Mouse (Mus musculus) MEL (cell line): ENCODE results near the gene Ttll1. TPM values are rescaled to one million over a fixed set of nuclear protein-coding genes. Genes with fewer than 3 reads are reported as not detected.
A peak's percentile ranks its signal among the peaks of the same experiment; 100 is the strongest.

ENCODE experiments used
- DNase-seq: peaks from one replicate; pipeline ENCODE4 v3.0.0; 2011; ENCODE audit warnings: low read depth, low spot score
- H3K27ac ChIP-seq: 2 replicates; pipeline ENCODE4 v1.5.1; 2012; ENCODE audit warnings: low read depth, mild to moderate bottlenecking, control low read depth, low read length, moderate library complexity; ENCODE audit not compliant: control insufficient read depth
- H3K27me3 ChIP-seq, 2 experiments: fragments of 150-350 bp in 1 of 2; sonication (generic) in 1 of 2; 2 replicates each; pipeline ENCODE4 v1.6.1; 2012; ENCODE audit warnings: low read length in 2 of 2, mild to moderate bottlenecking in 2 of 2, improper control_type of control experiment in 1 of 2, moderate library complexity in 1 of 2; ENCODE audit not compliant: insufficient read depth in 2 of 2, control insufficient read depth in 1 of 2
- H3K36me3 ChIP-seq, 2 experiments: 2 replicates each; pipeline ENCODE4 v1.6.1; 2012 to 2014; ENCODE audit warnings: low read length in 2 of 2, improper control_type of control experiment in 1 of 2, inconsistent platforms in 1 of 2, mild to moderate bottlenecking in 1 of 2; ENCODE audit not compliant: insufficient read depth in 2 of 2, control insufficient read depth in 1 of 2
- H3K4me1 ChIP-seq, 2 experiments: fragments of 150-350 bp in 1 of 2; sonication (generic) in 1 of 2; 2 replicates each; pipeline ENCODE4 v1.6.1; 2012; ENCODE audit warnings: low read length in 2 of 2, improper control_type of control experiment in 1 of 2, mild to moderate bottlenecking in 1 of 2; ENCODE audit not compliant: insufficient read depth in 2 of 2, control insufficient read depth in 1 of 2
- H3K4me3 ChIP-seq, 2 experiments: fragments of 150-350 bp in 1 of 2; sonication (generic) in 1 of 2; 2 replicates each; pipeline ENCODE4 v1.5.1; 2012; ENCODE audit warnings: low read depth in 2 of 2, low read length in 2 of 2, mild to moderate bottlenecking in 2 of 2, moderate library complexity in 2 of 2, control low read depth in 1 of 2, improper control_type of control experiment in 1 of 2; ENCODE audit not compliant: control insufficient read depth in 1 of 2, insufficient read depth in 1 of 2
- H3K79me2 ChIP-seq: 2 replicates; pipeline ENCODE4 v1.6.1; 2012; ENCODE audit warnings: mild to moderate bottlenecking, low read length, moderate library complexity; ENCODE audit not compliant: control insufficient read depth, poor library complexity, insufficient read depth
- H3K9ac ChIP-seq: 2 replicates; pipeline ENCODE4 v1.6.1; 2012; ENCODE audit warnings: low read depth, mild to moderate bottlenecking, control low read depth, low read length, moderate library complexity; ENCODE audit not compliant: control insufficient read depth, poor library complexity, severe bottlenecking
- H3K9me3 ChIP-seq: fragments of 150-350 bp; sonication (generic); replicated peaks from 2 replicates; pipeline ENCODE4 v1.6.1; 2012; ENCODE audit warnings: mild to moderate bottlenecking, low read length, improper control_type of control experiment, moderate library complexity; ENCODE audit not compliant: insufficient read depth
- CHD1 ChIP-seq: IDR thresholded peaks from 2 replicates; pipeline ENCODE4 v1.6.1; 2012; ENCODE audit warnings: low read depth, mild to moderate bottlenecking, inconsistent platforms, low read length, improper control_type of control experiment
- CHD2 ChIP-seq: IDR thresholded peaks from 2 replicates; pipeline ENCODE4 v1.6.1; 2011; ENCODE audit warnings: low read length, improper control_type of control experiment
- CTCF ChIP-seq, 3 experiments: IDR thresholded peaks in 2 of 3; conservative IDR thresholded peaks in 1 of 3; 2 replicates each; pipeline ENCODE4 v1.5.1; 2011 to 2012; ENCODE audit warnings: low read length in 3 of 3, low read depth in 2 of 3, mild to moderate bottlenecking in 2 of 3, improper control_type of control experiment in 1 of 3, inconsistent platforms in 1 of 3, mixed read lengths in 1 of 3, moderate library complexity in 1 of 3; ENCODE audit not compliant: control insufficient read depth in 1 of 3, insufficient read depth in 1 of 3, poor library complexity in 1 of 3, severe bottlenecking in 1 of 3
- E2F4 ChIP-seq: IDR thresholded peaks from 2 replicates; pipeline ENCODE4 v1.6.1; 2011; ENCODE audit warnings: low read depth, low read length, improper control_type of control experiment, borderline replicate concordance
- ELF1 ChIP-seq: IDR thresholded peaks from 2 replicates; pipeline ENCODE4 v1.6.1; 2014; ENCODE audit warnings: low read depth, mild to moderate bottlenecking, inconsistent platforms, low read length, improper control_type of control experiment, moderate library complexity
- EP300 ChIP-seq, 2 experiments: IDR thresholded peaks; 2 replicates each; pipeline ENCODE4 v1.6.1; 2011; ENCODE audit warnings: improper control_type of control experiment in 2 of 2, low read length in 2 of 2, low read depth in 1 of 2, mild to moderate bottlenecking in 1 of 2
- ETS1 ChIP-seq: IDR thresholded peaks from 2 replicates; pipeline ENCODE4 v1.6.1; 2012; ENCODE audit warnings: low read depth, mild to moderate bottlenecking, inconsistent platforms, low read length, improper control_type of control experiment, moderate library complexity
- GABPA ChIP-seq: IDR thresholded peaks from 2 replicates; pipeline ENCODE4 v1.6.1; 2012; ENCODE audit warnings: low read depth, mild to moderate bottlenecking, inconsistent platforms, low read length, improper control_type of control experiment, moderate library complexity
- GATA1 ChIP-seq: IDR thresholded peaks from 2 replicates; pipeline ENCODE4 v1.6.1; 2011; ENCODE audit warnings: low read depth, low read length, improper control_type of control experiment
- HCFC1 ChIP-seq: IDR thresholded peaks from 2 replicates; pipeline ENCODE4 v1.6.1; 2012; ENCODE audit warnings: low read depth, mild to moderate bottlenecking, inconsistent platforms, low read length, improper control_type of control experiment, moderate library complexity
- JUND ChIP-seq: IDR thresholded peaks from 2 replicates; pipeline ENCODE4 v1.6.1; 2011; ENCODE audit warnings: low read depth, mild to moderate bottlenecking, improper control_type of control experiment, low read length
- KAT2A ChIP-seq: conservative IDR thresholded peaks from 2 replicates; pipeline ENCODE4 v1.6.1; 2012; ENCODE audit warnings: low read depth, low read length, improper control_type of control experiment, inconsistent platforms
- MAFK ChIP-seq: IDR thresholded peaks from 2 replicates; pipeline ENCODE4 v1.6.1; 2011; ENCODE audit warnings: low read depth, mild to moderate bottlenecking, low read length, improper control_type of control experiment, borderline replicate concordance
- MAX ChIP-seq: IDR thresholded peaks from 2 replicates; pipeline ENCODE4 v1.6.1; 2011; ENCODE audit warnings: low read length, improper control_type of control experiment
- MAZ ChIP-seq: IDR thresholded peaks from 2 replicates; pipeline ENCODE4 v1.6.1; 2012; ENCODE audit warnings: low read depth, mild to moderate bottlenecking, inconsistent platforms, low read length, improper control_type of control experiment
- MEF2A ChIP-seq: IDR thresholded peaks from 2 replicates; pipeline ENCODE4 v1.6.1; 2014; ENCODE audit warnings: low read depth, mild to moderate bottlenecking, inconsistent platforms, low read length, improper control_type of control experiment; ENCODE audit not compliant: poor library complexity, insufficient replicate concordance, severe bottlenecking; ENCODE audit errors: extremely low read depth
- MYB ChIP-seq: IDR thresholded peaks from 2 replicates; pipeline ENCODE4 v1.6.1; 2011; ENCODE audit warnings: mild to moderate bottlenecking, low read depth, low read length, improper control_type of control experiment
- MYC ChIP-seq: IDR thresholded peaks from 2 replicates; pipeline ENCODE4 v1.6.1; 2011; ENCODE audit warnings: low read depth, mild to moderate bottlenecking, low read length, improper control_type of control experiment, moderate library complexity
- NELFE ChIP-seq: IDR thresholded peaks from 2 replicates; pipeline ENCODE4 v1.6.1; 2011; ENCODE audit warnings: low read depth, low read length, improper control_type of control experiment
- POLR2A ChIP-seq, 2 experiments: IDR thresholded peaks; 2 replicates each; pipeline ENCODE4 v1.6.1; 2011 to 2012; ENCODE audit warnings: low read length in 2 of 2, mild to moderate bottlenecking in 2 of 2, control low read depth in 1 of 2, improper control_type of control experiment in 1 of 2, low read depth in 1 of 2, moderate library complexity in 1 of 2; ENCODE audit not compliant: control insufficient read depth in 1 of 2, insufficient read depth in 1 of 2, poor library complexity in 1 of 2
- POLR2AphosphoS2 ChIP-seq: IDR thresholded peaks from 2 replicates; pipeline ENCODE4 v1.6.1; 2011; ENCODE audit warnings: low read length, improper control_type of control experiment
- POLR2AphosphoS5 ChIP-seq: IDR thresholded peaks from 2 replicates; pipeline ENCODE4 v1.6.1; 2012; ENCODE audit warnings: low read depth, borderline replicate concordance, mild to moderate bottlenecking, inconsistent platforms, low read length, moderate library complexity, mixed read lengths
- RAD21 ChIP-seq: IDR thresholded peaks from 2 replicates; pipeline ENCODE4 v1.6.1; 2011; ENCODE audit warnings: mild to moderate bottlenecking, low read depth, low read length, improper control_type of control experiment
- RCOR1 ChIP-seq: IDR thresholded peaks from 2 replicates; pipeline ENCODE4 v1.6.1; 2012; ENCODE audit warnings: low read depth, mild to moderate bottlenecking, inconsistent platforms, low read length, improper control_type of control experiment
- SIN3A ChIP-seq: IDR thresholded peaks from 2 replicates; pipeline ENCODE4 v1.6.1; 2012; ENCODE audit warnings: low read length, improper control_type of control experiment, inconsistent platforms
- SMC3 ChIP-seq: IDR thresholded peaks from 2 replicates; pipeline ENCODE4 v1.6.1; 2011; ENCODE audit warnings: low read depth, low read length, improper control_type of control experiment
- TAL1 ChIP-seq: IDR thresholded peaks from 2 replicates; pipeline ENCODE4 v1.6.1; 2012; ENCODE audit warnings: mild to moderate bottlenecking, inconsistent platforms, low read length, moderate library complexity, mixed read lengths
- TBP ChIP-seq: IDR thresholded peaks from 2 replicates; pipeline ENCODE4 v1.8.0; 2011; ENCODE audit warnings: low read depth, low read length, improper control_type of control experiment
- TCF12 ChIP-seq: IDR thresholded peaks from 2 replicates; pipeline ENCODE4 v1.6.1; 2014; ENCODE audit warnings: low read depth, mild to moderate bottlenecking, inconsistent platforms, low read length, improper control_type of control experiment, moderate library complexity
- UBTF ChIP-seq: IDR thresholded peaks from 2 replicates; pipeline ENCODE4 v1.6.1; 2012; ENCODE audit warnings: low read depth, mild to moderate bottlenecking, inconsistent platforms, low read length, improper control_type of control experiment, moderate library complexity, borderline replicate concordance; ENCODE audit not compliant: insufficient read depth
- USF1 ChIP-seq: IDR thresholded peaks from 2 replicates; pipeline ENCODE4 v1.6.1; 2014; ENCODE audit warnings: low read depth, mild to moderate bottlenecking, inconsistent platforms, low read length, improper control_type of control experiment, moderate library complexity
- USF2 ChIP-seq, 2 experiments: IDR thresholded peaks; 2 replicates each; pipeline ENCODE4 v1.6.1; 2011 to 2012; ENCODE audit warnings: improper control_type of control experiment in 2 of 2, low read length in 2 of 2, borderline replicate concordance in 1 of 2, inconsistent platforms in 1 of 2, low read depth in 1 of 2, mild to moderate bottlenecking in 1 of 2; ENCODE audit not compliant: insufficient read depth in 1 of 2
- ZC3H11A ChIP-seq: IDR thresholded peaks from 2 replicates; pipeline ENCODE4 v1.6.1; 2012; ENCODE audit warnings: low read depth, mild to moderate bottlenecking, inconsistent platforms, low read length, improper control_type of control experiment
- ZKSCAN1 ChIP-seq: IDR thresholded peaks from 2 replicates; pipeline ENCODE4 v1.6.1; 2012; ENCODE audit warnings: low read depth, mild to moderate bottlenecking, inconsistent platforms, low read length, improper control_type of control experiment, moderate library complexity
- ZMIZ1 ChIP-seq: IDR thresholded peaks from 2 replicates; pipeline ENCODE4 v1.6.1; 2012; ENCODE audit warnings: low read depth, mild to moderate bottlenecking, inconsistent platforms, low read length, improper control_type of control experiment, moderate library complexity
- ZNF384 ChIP-seq: IDR thresholded peaks from 2 replicates; pipeline ENCODE4 v1.6.1; 2012; ENCODE audit warnings: low read depth, mild to moderate bottlenecking, inconsistent platforms, low read length, improper control_type of control experiment
- polyA plus RNA-seq, 2 experiments: library from polyadenylated mRNA; stranded (reverse) in 1 of 2; unstranded in 1 of 2; fragments of >175 nt in 1 of 2; fragments of >200 nt in 1 of 2; gene quantifications; 2 replicates each; pipeline versions ENCODE4 v1.2.1 to v1.2.4; 2012; ENCODE audit warnings: low replicate concordance in 2 of 2, low read depth in 1 of 2; ENCODE audit not compliant: insufficient read length in 2 of 2, insufficient read depth in 1 of 2, missing spikeins in 1 of 2
- total RNA-seq: library from RNA; depleted of rRNA; stranded (reverse); fragments of 300-350 nt; gene quantifications from 2 replicates; pipeline ENCODE4 v1.2.3, GENCODE M21; 2012

Gene Ttll1
- total and polyA plus RNA-seq, 3 experiments = 3.4 to 14.1 TPM; not detected in 1

GRCm38 (mm10) chr15:83555161-83555974 lies 44.7 kb upstream of the Ttll1 start:
- no peaks in the 10 kb centered on the region for H3K36me3 ChIP-seq
- peak; percentile 92 for DNase-seq
- peak overlapping the region; percentile 84 for H3K27ac ChIP-seq
- H3K9me3 ChIP-seq = no peaks in the 10 kb centered on the region
- peaks cover 0 to 2% of the 10 kb centered on the region in 2 experiments; a peak in 1 of 4 replicates for H3K4me1 ChIP-seq
- H3K79me2 ChIP-seq = peaks cover 6% of the 10 kb centered on the region
- H3K9ac ChIP-seq = peak overlapping the region; percentile 98
- H3K4me3 ChIP-seq = peak overlapping the region; percentile 65 to 91
- H3K27me3 ChIP-seq = no peaks in the 10 kb centered on the region
- TF ChIP-seq E2F4 (no peak), ETS1 (0 out of 2 replicates have a peak, but pooled peaks have one; percentile 26), MEF2A (no peak), JUND (no peak), CHD2 (no peak), USF1 (no peak), MAZ (no peak), GATA1 (no peak), EP300 (IDR thresholded peaks at IDR 0.05; ENCODE audit: low read depth in 1 of 2, low read length in 2 of 2) (peak in 1 of 2 experiments; percentile 15; a peak in 1 of 4 replicates), POLR2AphosphoS5 (no peak), ZKSCAN1 (no peak), MAX (peak; percentile 48; the same call in 1 of the 2 replicates), RAD21 (no peak), GABPA (no peak), ZC3H11A (no peak), CHD1 (0 out of 2 replicates have a peak, but pooled peaks have one; percentile 55), SIN3A (peak; percentile 67), TCF12 (peak; percentile 82), UBTF (peak; percentile 83; the same call in 1 of the 2 replicates), MAFK (no peak), NELFE (peak; percentile 95), TAL1 (no peak), POLR2AphosphoS2 (peak; percentile 76; the same call in 1 of the 2 replicates), RCOR1 (no peak), MYC (no peak), ZMIZ1 (peak; percentile 94), KAT2A (peak; percentile 50; the same call in 1 of the 2 replicates), USF2 (IDR thresholded peaks at IDR 0.05; ENCODE audit: borderline replicate concordance in 1 of 2, insufficient read depth in 1 of 2, low read depth in 1 of 2, low read length in 2 of 2) (no peak), HCFC1 (peak; percentile 82), ZNF384 (peak; percentile 86), ELF1 (peak; percentile 63; the same call in 1 of the 2 replicates), POLR2A (IDR thresholded peaks at IDR 0.05; ENCODE audit: control insufficient read depth in 1 of 2, insufficient read depth in 1 of 2, low read depth in 1 of 2, low read length in 2 of 2, poor library complexity in 1 of 2) (peak; percentile 90 to 94), SMC3 (no peak), TBP (peak; percentile 90), CTCF (IDR thresholded peaks at IDR 0.05 in 2 of 3, conservative IDR thresholded peaks at IDR 0.05 in 1 of 3; ENCODE audit: control insufficient read depth in 1 of 3, insufficient read depth in 1 of 3, low read depth in 2 of 3, low read length in 3 of 3, poor library complexity in 1 of 3, severe bottlenecking in 1 of 3) (no peak), MYB (peak; percentile 51)
